Mouse (Mus musculus): ENCODE results near the gene Kcnh1.

The Kcnh1 gene

DNA sequence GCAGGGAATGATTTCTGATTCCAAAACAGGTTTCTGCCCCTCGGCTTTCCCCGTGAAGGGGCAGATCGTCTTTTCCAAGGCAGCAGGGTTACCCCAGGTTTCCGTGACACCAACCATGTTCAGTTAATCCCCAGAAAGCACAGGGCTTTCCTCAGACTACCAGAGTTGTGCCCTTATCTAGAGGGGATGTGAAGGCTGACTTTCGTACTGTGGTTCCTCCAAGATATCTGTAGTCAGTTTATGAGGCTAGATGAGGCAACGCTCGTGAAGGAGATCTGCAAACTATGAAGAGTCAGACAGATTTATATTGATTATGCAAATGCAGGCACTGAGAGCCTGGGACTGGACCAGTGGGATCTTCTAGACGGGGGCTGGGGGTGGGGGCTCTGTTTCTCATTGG is 136.5 kb downstream of the Kcnh1 start:
- DNase-seq: no peak

DNA sequence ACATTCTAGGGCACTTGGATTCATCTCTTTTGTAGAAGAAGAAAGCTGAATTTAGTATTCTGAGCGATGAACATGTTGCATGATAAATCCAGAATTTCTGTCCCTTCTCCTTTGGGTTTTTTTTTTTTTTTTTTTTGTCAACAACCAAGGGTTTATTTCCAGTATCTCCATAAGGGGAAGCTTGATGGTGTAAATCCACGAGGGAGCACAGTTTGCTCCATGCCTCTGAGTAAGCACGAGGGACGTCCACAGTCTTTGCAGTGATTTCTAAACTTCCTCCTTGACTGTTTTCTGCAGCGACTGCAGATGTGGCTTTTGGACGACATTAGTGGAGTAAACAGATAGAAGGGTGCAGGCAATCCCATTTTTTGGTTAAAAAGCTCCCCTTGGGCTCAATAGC is 140.6 kb downstream of the Kcnh1 start:
- no peak for DNase-seq

DNA sequence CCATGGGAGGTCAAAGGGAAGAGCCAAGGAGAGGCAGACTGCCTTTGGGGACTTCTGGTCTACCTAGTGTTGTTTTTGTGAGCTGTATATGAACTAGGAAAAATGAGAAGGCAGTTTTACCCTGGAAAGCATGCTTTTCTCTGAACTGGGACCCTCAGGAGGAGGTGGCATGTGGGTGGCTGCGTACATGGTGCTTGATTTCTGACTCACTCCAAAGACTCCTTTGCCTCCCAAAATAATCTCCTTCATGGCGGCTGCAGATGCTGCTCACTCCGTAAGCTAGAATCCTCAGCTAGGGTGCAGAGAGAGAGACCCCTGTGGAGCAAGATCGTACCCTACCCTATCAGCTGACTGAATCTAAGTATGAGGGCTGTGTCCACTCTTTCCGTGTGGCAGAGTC is 145.5 kb downstream of the Kcnh1 start:
- no peak for DNase-seq

DNA sequence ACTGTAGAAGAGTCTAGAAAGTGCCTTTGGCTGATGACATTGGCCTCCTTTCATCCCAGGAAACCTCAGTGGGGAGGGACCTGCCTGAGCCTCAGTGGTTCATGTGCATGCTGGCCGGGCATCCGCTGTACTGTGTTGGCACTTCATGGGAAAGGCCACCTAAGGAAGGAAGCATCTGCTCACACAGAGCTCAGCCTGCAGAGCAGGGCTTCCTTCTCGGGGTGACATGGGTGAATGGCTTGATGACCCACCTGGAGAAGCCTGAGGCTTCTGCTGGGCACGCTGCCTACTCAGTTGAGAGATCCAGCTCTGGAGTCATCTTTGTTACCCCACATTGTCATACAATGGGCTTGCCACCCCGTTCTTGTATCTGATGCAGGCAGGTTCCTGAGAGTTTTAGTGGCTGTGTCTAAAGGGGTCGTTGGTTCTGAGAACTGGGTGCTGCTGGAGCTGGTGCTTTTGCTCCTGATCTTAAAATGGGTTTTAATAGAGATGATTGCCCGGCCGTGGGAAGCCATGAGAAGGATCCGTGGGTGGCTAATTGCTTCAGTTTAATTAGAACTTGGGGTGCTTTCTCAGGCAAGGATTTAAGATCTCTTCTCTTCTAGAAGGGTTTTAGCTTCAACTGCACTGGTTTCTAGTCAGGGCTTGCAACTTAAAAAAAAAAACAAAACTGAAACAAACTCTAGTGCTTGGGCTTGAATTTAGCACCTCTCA is 148.9 kb downstream of the Kcnh1 start:
- DNase-seq: no peak

DNA sequence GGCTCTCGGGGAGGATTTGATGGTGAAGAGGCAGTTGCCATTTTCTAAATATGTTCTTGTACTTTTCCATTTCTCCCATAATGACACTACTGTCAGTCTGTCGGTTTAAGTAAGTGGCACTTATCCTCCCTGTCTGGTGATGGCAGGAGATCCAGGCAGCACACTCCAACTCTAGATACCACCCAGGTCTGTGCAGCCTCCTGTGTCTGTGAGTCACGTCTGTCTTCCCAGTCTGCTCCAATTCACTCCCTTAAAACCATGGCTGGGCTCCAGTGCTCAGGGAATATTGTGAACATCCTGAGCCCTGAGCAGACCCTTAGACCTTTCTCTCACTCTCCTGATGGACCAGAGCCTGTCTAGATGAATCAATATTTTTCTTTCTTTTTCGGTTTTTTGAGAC is 151.2 kb downstream of the Kcnh1 start:
- no peak for DNase-seq

DNA sequence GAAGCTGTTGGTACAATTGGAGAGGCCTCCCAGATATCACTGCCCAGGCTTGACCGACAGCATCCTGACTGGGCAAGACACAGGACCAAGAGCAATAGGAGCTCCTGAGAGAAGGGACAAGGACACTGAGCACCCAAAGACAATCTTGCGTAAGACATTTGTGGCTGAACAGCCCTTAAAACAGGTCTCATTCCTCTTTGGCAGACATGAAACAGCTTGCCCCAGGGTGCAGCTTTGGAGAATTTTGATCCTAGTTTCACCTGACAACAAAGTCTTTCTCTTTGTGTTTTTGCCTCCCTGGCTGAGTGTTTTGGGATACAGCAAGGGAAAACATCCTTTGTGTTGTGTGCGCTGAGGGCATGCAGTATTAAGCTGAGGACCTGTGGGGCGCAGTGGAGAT is 153.4 kb downstream of the Kcnh1 start:
- no peak for DNase-seq

DNA sequence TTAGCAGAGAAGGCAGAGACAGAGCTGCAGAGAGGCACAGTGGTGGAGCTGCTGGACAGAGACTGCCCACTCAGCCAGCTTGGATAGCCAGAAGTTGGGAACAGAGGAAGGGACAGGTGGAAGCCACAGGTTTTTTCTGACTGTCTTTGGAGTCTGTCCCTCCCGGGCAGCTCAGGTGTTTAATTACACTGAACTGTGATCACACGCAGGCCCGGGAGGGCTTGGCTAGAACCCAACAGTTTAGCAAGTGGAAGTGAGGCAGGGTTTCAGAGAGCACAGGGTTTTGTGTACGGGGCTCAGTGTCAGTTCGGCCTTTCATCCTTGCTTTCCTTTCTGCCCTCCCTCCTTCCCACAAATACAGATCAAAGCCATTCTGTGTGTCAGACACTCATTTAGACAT is 156.8 kb downstream of the Kcnh1 start:
- DNase-seq: no peak

DNA sequence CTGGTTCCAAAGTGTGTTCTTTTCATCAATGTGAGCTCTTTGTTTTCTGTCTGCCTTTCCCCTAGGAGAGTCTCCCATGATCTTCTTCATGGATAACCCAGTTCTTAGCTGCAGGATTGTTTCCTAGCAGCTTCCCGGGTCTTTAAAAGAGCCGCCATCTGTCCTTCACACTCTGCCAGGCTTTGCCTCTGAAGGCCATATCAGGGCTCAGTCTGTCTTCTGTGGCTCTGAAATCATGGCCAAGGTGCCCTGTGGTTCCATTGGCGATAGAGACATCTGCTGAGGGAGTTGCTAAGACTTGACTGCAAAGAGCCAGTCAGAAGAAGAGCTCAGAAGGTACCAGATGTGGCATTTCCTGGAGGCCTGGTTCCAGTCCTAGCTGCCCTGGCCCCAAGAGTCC is 165.7 kb downstream of the Kcnh1 start:
- no peak for DNase-seq

DNA sequence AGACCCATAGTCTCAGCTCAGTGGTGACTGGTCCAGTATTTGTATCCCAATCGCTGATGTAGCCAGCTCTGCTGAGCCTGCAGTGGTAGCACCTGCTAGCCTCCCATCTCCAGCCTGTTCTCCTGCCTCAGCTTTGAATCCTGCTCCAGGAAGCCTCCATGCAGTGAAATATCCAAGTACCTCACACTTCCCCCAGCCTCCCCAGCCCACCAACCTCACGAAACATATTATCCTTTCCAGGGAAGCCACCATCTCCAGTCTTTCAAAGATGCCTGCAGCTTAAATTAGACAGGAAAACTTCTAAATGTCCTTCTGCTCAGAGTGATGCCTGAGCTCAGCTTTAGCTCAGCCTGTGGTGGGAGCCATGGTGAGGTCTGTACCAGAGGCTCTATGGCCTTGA is 168.6 kb downstream of the Kcnh1 start:
- DNase-seq: no peak

DNA sequence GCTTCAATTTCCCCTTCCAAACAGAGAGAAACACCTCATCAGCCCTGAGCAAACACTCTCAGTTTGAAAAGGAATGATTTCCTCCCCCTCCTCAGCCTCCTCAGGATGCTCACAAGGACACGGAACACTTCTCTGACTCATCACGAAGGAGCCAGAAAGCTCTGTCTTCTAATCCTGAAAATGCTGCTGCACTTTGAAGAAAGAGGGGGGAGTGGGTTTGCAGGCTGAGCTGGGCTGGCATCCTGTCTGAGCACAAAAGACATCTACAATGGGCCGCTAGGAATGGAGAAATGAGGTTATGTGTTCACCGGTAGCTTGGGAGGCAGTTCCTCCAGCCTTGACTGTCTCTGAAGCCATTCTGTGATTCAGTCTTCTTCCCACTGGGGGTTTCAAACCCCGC is 177.8 kb downstream of the Kcnh1 start:
- no peak for DNase-seq

DNA sequence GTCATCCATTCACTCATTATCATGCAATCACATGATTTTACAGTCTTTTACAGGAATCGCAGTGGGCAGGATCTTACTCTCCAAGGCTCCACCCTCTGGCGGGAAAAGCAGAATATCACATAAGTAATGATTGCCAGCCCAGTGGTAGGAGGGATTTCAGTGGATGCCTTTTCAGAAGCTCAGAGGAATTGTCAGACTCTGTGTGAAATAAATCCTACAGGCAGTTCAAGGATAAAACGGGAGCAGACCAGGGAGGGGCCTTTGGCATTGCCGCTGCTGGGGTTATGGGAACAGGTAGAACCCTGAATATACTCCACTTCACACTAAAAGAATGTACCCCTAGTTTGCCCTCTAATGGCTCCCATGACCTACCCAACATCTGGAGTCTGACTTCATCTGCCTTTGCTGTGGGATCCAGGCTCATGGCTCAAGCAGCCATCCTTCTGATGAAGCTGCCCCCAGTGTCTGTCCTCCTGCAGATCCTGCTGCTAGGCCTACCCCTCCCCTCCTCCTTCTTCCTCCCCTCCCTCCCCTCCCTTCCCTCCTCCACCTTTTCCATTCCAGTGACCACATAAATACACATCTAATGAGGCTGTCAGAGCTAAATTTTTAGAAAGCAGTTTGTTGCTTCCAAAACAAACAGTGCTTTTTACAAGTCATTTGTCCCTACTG is 181.5 kb downstream of the Kcnh1 start:
- no peak for DNase-seq

DNA sequence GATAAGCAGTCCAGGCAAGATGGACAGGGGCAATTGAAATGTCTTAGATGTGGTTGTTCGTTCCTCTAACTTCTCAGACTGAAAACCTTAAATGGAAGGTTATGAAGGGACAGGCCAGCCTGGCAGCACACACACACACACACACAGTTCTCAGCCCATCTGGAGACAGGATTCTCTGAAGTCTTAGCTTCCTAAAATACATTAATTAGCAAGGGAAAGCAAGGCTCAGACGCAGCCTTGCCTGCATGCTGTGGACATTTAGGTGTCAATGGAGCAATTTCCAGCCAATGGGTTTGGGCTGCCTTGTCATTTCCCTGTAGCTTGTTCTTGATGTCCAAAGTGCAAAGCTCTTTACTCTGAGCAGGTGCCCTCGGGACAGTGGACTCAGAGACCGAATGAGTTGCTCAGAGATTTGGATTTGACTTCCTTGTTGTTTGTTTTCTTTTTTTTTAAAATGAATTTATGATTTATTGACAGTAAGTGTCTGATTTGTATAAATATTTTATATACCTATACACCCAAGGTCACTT is 188.0 kb downstream of the Kcnh1 start:
- no peak for DNase-seq

DNA sequence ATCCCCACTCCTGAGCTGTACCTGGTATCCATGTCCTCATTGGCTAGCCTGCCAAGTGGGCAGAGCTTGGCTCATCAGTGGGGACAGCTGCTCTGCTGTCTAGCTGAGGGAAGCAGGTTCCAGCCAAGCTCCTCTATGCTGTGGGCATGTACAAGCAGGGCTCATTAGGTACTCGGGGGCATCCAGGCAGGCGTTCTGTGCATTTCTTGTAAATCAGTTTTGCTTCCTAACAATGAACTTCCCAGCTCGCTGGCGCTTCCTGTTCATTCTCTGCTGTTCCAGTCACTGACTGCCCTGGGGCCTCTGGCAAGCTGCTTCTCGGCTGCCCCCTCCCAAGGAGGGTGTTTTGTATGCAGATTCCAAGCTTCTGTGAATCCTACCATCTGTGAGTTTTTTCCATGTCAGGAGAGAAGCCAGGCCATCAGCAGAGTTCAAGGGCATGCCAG is 190.0 kb downstream of the Kcnh1 start:
- DNase-seq: no peak

DNA sequence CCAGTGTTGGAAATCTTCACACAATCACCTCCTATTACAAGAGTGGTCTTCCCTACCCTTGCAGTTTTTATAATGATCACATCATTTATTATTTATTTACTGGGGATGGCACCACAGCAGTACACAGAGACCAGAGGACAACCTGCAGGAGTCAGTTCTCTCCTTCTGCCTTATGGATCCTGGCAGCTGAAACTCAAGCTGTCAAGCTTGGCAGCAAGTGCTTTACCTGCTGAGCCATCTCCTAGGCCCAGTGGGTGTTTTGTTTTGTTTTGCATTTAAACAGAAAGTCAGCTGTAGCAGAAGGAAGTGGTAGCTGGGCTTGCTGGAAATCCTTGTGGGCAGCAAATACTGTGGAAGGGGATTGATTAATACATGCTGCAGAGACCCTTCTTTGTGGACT is 197.1 kb downstream of the Kcnh1 start:
- no peak for DNase-seq

DNA sequence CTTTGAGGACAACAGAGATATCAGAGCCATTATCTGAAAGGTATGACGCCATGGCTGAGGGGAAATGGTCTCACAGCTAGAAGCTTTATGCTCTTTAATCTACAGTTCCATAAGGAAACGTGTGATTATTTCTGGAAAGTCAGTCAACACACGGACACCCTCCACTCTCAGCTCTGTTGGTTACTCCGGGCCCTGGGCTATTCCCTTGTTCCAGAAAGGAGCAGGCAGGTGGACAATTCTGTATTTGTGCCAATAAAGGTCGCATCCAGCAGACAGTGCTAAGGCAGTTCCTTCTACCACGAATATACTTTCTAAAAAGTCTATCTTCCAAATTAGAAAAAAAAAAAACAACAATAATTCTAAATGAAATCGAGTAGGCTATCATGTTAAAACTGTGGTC is 200.5 kb downstream of the Kcnh1 start:
- DNase-seq: no peak

DNA sequence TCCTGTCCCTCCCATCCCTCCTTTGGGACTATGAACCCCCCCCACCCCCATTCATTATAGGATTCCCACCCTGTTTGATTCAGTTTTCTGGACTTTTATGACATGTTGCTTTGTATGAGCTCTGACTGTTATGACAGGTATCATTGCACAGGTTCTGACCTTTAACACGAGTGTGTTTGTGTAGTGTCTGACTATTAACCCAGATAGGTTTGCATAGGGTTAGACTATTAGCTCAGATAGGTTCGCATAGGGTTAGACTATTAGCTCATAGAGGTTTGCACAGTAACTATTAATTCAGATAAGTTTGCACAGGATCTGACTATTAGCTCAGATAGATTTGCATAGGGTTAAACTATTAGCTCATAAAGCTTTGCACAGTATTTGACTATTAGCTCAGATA is 201.7 kb downstream of the Kcnh1 start:
- no peak for DNase-seq

DNA sequence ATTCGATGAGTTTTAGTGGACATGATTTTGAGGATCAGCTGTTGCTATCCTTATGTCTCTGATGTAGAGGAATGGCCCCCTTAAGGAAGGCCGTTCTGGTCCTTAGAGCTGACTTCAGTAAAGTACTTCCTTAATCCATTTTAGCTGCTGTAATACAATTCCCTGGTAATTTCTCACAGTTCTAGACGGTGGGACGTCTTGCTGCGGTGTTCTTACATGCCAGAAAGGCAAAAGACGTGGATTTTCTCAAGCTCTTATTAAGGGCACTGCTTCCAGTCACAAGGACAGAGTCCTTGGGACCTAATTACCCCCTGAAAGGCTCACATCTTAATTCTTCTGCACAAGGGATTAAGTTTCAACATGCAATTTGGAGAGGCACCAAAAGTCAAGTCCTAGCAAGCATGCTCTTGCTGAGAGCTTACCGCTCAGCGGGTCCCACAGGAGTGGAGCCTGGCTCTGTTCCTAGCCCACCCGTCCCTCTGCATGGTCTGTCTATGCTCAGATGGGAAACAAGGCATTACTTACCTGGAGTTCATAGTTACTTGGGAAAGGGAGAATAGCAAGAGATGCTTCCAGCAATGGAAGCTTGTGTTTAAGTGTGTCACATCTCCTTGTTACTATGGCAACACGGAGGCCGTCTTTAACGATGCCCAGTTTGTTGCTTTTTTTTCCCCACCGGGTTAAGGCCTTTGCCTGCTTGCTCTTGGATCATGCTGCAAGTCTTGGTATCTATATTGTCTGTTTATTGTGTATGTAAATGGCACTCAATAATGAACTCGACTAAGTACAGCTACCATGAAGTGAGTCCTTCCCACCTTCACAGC is 209.3 kb downstream of the Kcnh1 start:
- no peak for DNase-seq

DNA sequence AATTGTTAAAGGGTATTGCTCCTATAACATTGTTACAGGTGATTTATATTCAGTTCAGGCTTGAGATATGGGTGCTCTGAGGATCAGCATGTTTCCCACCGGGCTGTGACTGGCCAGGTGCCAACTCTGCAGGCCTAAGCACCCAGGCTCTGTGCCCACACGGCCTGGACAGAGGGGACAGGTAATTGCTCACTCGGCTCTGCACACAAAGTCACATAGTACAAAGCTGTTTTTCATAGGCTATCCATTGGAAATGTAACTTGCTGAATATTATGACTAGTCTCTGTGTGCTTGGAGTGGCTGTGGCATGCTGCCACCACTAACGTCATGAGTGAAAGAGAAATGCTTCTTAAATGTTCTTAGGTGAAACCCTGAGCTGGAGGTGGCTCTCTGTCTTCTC is 210.4 kb downstream of the Kcnh1 start:
- DNase-seq: no peak

DNA sequence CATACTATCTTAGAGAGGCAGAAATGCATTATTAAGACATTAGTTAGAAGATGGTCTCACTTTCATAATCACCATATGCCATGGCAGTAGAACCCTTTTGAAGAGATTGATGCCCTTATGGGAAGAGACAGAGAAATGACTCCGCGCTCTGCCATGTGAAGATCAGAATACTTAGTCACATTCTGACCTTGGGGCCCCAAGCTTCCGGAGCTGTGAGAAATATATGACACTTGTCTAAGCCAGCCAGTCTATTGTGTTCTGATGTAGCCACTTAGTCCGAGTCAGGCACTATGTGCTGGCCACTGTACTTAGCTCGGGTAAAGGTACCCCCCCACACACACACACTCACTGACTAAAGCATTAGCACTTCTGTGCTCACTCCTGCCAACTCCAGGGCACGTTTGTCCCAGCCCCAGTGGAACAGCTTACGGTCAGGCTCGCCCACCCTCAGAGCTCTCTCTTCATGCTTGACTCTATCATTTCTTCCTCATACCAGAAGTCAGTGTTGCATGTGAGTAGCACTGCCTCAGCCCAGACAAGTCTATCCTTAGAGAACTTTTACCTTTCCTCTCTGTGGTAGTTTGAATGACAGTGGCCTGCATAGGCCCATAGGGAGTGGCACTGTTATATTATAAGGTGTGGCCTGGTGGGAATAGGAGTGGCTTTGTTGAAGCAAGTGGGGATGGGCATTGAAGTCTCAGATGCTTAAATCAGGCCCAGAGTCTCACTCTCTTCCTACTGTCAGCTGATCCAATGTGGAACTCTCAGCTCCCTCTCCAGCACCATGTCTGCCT is 212.5 kb downstream of the Kcnh1 start:
- no peak for DNase-seq

DNA sequence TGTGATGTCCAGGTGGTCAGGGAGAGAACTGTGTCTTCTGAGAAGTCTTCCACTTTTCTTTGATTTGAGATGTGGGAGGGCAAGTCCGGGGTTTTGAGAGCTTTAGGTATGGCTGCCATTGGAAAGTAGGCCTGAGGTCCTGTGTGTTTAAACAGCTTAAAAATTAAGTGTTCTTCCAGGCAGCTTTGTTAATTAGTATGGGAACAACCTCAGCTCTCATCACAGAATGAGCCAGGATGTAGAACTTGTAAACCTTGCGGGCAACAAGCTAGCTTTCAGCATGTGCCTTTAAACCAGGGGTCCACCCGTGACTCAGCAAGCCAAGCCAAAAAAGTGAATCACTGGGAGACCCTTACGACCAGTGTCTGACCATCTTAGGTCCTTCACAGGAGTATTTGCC is 214.6 kb downstream of the Kcnh1 start:
- DNase-seq: no peak

DNA sequence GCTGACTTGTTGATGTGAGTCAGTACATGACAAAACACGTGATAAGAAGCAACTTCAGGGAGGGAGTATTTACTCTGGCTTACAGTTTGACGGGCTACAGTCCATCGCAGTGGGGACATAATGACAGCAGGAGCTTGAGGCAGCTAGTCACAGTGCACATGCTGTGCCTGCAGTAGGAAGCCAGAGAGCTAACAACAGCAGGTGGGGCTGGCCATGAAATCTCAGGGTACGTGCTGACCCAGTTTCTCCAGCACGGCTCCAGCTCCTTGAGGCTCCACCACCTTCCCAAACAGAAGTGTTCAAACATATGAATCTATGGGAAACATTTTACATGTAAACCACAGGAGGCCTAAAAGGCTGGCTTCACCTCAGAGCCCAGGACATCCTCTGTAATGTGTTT is 216.0 kb downstream of the Kcnh1 start:
- no peak for DNase-seq

DNA sequence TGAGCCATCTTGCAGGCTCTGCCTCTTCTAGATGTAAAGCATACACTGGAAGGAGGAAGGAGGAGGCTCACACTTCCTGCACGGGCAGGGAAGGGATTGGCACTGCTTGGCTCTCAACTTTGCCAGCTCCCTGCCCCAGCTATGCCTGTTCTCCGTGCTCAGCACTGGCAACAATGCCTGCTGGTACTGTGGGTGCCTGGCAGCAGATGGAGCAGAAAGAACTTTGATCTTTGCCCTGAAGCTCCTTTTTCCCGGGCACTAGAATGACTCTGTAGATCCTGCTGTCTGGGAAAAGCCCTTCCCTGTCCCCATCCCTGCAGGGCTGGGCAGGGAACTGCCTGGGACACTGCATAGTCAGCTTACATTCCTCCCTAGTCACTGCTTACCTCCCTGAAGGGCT is 225.2 kb downstream of the Kcnh1 start:
- DNase-seq: no peak

Measured in thymus, postnatal 36 days (tissue).